Mouse (Mus musculus) myocyte (in vitro differentiated cells): ENCODE data around the gene Tnfrsf26.

Source experiments
- CEBPB ChIP-seq: IDR thresholded peaks from 2 replicates; pipeline ENCODE4 v1.6.1; 2011; ENCODE audit warnings: mild to moderate bottlenecking, moderate library complexity; ENCODE audit not compliant: poor library complexity, insufficient read depth, severe bottlenecking
- MYOD1 ChIP-seq, 3 experiments: IDR thresholded peaks; one replicate each; pipeline ENCODE4 v1.6.1; 2011; ENCODE audit warnings: control low read depth in 2 of 3, low read depth in 2 of 3, mild to moderate bottlenecking in 2 of 3, moderate library complexity in 1 of 3; ENCODE audit not compliant: insufficient read length in 2 of 3, control insufficient read depth in 1 of 3
- POLR2A ChIP-seq: IDR thresholded peaks from one replicate; pipeline ENCODE4 v1.6.1; 2011; ENCODE audit warnings: low read depth, mild to moderate bottlenecking, control low read depth, moderate library complexity; ENCODE audit not compliant: insufficient read length

- peak; percentile 64; the same call in 1 of the 2 replicates for TF ChIP-seq CEBPB
- TF ChIP-seq POLR2A, result peak; percentile 77
- no peak for TF ChIP-seq MYOD1 (IDR thresholded peaks at IDR 0.05; ENCODE audit: control insufficient read depth in 1 of 3, insufficient read length in 2 of 3, low read depth in 2 of 3)
Observed at GRCm38 (mm10) chr7:143599428-143600230, 28.9 kb downstream of the Tnfrsf26 start, which contains the start of gene Cars.
